Mouse (Mus musculus): ENCODE results near the gene Cfap70.

Gene Cfap70

DNA sequence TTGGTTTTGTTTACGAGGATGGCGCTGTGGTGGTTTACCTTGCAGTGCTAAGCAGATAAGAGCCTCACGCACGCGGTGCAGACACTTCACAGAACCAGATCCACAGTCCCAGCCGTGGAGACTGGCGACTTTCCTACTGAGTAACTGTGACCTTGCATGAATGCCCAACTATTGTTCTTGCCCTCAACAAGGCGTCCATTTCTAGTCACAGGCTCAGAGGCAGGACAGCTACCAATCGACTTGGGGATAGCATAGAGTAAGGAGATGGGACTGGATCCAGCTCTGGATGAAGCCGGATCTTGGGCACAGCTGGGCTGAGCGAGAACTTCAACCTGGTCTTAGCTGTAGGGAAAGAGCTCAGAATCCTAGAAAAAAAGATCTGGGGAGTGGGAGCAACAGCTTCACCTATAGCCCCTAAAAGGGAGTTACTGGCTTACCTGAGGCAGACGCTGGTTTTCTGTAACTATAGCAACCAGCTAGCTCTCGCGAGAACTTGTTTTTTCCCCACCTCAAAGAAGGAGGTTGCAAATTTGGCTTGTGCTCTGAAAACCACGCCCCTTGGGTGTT lies at the start of gene Cfap70:
Cfap70 (minus strand) TSS at position 462 of the 567 bp plus-strand sequence.
- ChIA-PET CTCF (interaction anchor here (0.5 to 1.6 kb wide), 10 partner anchors 58 to 757 kb away, joined by 3 to 8 read pairs (median 4); partner anchors contain the start of gene Mrps16 (in 2 of the 4)), POLR2A (interaction anchor here (0.5 to 2.0 kb wide), 48 partner anchors 8 to 601 kb away, joined by 3 to 18 read pairs (median 4); partner anchors contain the start of genes Anxa7 (in 3 of the 4), Adk (in 2 of the 4), Ap3m1 (in 2 of the 4) and Dnajc9 (in 2 of the 4))

- ChIA-PET CTCF (no interaction called here), POLR2A (no interaction called here)
Observed at GRCm38 (mm10) chr14:20499982-20500381, 48.0 kb upstream of the Cfap70 start.

DNA sequence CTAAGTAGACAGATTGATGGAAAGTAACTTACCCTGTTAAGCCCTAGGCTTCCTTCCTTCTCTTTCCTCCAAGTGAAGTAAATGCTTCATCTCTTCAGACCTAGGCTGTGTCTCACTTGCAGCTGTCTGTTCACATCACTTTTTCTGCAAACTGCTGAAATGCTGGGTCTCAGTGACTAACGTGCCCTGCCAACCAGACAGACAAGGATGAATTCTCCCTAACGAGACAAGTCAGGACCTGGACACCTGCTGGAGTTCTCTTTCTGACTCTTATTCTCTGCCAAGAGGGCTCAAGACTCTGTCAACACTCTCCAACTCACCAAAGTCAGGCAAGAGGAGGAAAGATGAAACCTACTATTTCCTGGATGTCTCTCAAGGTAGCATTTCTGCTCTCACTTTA lies 44.6 kb upstream of the Cfap70 start, which contains the start of gene Mss51:
Mss51 (minus strand) TSS at position 299 of the 400 bp plus-strand sequence.
- ChIA-PET CTCF (no interaction called here), POLR2A (interaction anchor here in 1 of 4 experiments (0.7 kb wide), 1 partner anchor 14 kb away, joined by 6 read pairs; no protein-coding TSS in a partner anchor)

- ChIA-PET CTCF (no interaction called here), POLR2A (interaction anchor here in 1 of 4 experiments (0.8 to 1.3 kb wide), 2 partner anchors 17 to 154 kb away, joined by 3 to 4 read pairs; no protein-coding TSS in a partner anchor)
Observed at GRCm38 (mm10) chr14:20486031-20486430, 34.0 kb upstream of the Cfap70 start.

DNA sequence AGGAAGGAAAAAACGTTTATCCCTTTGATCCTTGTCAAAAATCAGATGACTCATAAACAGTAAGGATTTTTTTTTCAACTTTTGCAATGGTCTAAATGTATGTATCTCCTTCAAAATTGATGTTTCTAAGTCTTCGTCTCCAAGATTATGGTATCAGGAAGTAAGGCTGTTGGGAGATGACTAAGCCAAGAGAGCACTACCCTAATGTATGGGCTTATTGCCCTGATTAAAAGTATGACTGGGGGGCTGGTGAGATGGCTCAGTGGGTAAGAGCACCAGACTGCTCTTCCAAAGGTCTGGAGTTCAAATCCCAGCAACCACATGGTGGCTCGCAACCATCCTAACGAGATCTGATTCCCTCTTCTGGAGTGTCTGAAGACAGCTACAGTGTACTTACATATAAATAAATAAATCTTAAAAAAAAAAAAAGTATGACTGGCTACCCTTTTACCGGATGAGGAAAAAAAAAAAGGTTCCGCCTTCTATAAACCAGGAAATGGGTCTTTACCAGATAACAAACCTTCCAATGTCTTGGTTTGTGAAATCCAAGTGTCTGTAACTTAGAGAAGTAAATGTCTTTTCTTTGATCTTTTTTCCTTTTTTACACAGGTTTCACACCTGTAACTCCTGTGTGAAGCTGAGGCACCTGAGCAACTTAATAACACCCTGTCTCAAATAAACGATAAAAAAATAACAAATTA lies 30.2 kb upstream of the Cfap70 start:
- CTCF ChIA-PET: interaction anchor here in 3 of 4 experiments (0.6 to 1.3 kb wide), 3 partner anchors 142 to 284 kb away, joined by 3 read pairs; no protein-coding TSS in a partner anchor

GRCm38 (mm10) chr14:20481211-20481610 lies 29.2 kb upstream of the Cfap70 start:
- ChIA-PET CTCF (interaction anchor here in 1 of 4 experiments (0.6 to 1.3 kb wide), 3 partner anchors 84 to 191 kb away, joined by 3 to 5 read pairs (median 3); no protein-coding TSS in a partner anchor), POLR2A (interaction anchor here in 3 of 4 experiments (0.6 to 5.4 kb wide), 20 partner anchors 20 to 572 kb away, joined by 3 to 50 read pairs (median 4); partner anchors contain the start of genes Cfap70 (in 2 of the 3), Ppp3cb (in 2 of the 3), Sec24c (in 2 of the 3) and Adk (in 1 of the 3))

More for the DNA sequence above, 30.2 kb upstream of the Cfap70 start:
- POLR2A ChIA-PET: interaction anchor here in 2 of 4 experiments (0.5 to 5.4 kb wide), 25 partner anchors 9 to 623 kb away, joined by 3 to 50 read pairs (median 3); partner anchors contain the start of genes Ppp3cb (in 2 of the 2), Cfap70 (in 1 of the 2), Mss51 (in 1 of the 2) and Sec24c (in 1 of the 2)

- ChIA-PET POLR2A (interaction anchor here (0.6 to 5.4 kb wide), 59 partner anchors 8 to 572 kb away, joined by 3 to 50 read pairs (median 5); partner anchors contain the start of genes Ppp3cb (in 3 of the 4), Sec24c (in 3 of the 4), Cfap70 (in 2 of the 4) and Adk (in 1 of the 4)), CTCF (interaction anchor here in 3 of 4 experiments (0.5 to 1.6 kb wide), 14 partner anchors 66 to 366 kb away, joined by 3 to 9 read pairs (median 3); partner anchors contain the start of genes Mrps16 (in 1 of the 3) and Ppp3cb (in 1 of the 3))
Observed at GRCm38 (mm10) chr14:20480195-20480579, 28.2 kb upstream of the Cfap70 start.

DNA sequence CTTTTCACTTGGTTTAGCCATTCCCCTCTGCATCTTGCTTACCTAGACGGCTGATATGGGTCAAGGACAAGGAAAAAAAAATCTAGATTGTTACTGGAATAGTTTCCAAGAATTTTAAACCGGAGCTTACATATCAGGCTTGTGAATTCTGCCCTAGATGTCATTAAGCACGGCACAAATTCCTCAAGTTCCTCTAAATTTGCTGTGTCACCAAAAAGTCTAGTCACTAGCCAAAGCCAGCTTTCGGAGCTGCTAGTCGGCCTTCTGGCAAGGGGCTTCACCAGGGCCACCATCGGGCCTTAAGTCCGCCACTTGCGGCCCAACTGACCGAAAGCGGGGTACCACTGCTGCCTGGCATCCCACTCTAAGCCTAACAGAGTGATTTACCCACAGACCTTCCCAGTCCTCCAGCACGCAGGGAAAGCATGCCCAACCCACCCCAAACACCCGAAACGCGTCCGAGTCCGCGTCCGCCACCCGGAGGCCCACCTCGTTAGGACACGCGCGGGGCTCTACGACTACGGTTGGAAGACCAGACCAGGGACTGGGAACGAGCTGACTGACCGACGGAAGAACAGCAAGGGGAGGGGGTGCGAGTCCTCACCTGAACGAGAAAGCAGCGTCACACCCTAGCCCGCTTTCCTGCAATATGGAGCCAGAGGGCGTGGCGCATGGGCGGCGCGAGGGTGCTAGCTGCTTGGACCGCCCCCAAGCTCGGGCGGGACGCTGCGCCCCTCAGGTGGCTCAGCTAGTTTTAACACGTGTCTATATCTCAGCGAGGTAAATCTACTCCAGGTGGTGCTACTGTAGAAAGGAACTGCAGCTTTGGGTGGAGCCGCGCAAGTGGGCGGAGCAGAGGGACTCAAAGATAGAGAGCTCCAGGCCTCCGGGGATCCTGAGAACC lies 27.5 kb upstream of the Cfap70 start, which contains the start of gene Anxa7:
Anxa7 (minus strand) TSS at position 843 of the 904 bp plus-strand sequence.
- POLR2A ChIA-PET: interaction anchor here in 3 of 4 experiments (0.6 to 5.4 kb wide), 67 partner anchors 8 to 573 kb away, joined by 3 to 50 read pairs (median 5); partner anchors contain the start of genes Cfap70 (in 3 of the 3), Ppp3cb (in 3 of the 3), Sec24c (in 3 of the 3) and Adk (in 1 of the 3)
- CTCF ChIA-PET: interaction anchor here in 3 of 4 experiments (0.6 to 1.6 kb wide), 13 partner anchors 67 to 365 kb away, joined by 3 to 6 read pairs (median 3); partner anchors contain the start of genes Mrps16 (in 1 of the 3) and Ppp3cb (in 1 of the 3)

DNA sequence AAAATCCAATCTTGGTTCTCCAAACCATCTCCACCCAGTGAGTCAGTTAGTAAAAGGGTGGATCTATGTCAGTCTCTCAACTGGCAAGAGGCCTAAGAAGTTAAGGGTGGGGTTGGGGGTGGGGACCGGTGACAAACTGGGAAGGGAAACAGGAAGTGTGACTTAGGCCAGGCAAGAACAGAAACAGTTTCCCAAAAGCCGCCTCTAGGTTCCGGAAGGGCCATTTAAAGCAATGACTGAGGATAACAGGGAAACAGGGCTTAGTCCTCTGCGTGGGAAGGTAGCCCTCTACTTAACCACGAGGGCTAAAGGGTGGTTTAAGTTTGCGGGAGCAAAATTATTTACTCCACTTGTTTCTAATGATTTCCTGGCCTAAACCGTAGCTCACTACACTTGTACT lies 26.8 kb upstream of the Cfap70 start:
- POLR2A ChIA-PET: interaction anchor here in 3 of 4 experiments (0.6 to 5.4 kb wide), 49 partner anchors 8 to 902 kb away, joined by 3 to 50 read pairs (median 5); partner anchors contain the start of genes Cfap70 (in 3 of the 3), Ppp3cb (in 2 of the 3), Sec24c (in 2 of the 3) and Dnajc9 (in 1 of the 3)
- CTCF ChIA-PET: interaction anchor here in 2 of 4 experiments (1.4 to 1.7 kb wide), 3 partner anchors 85 to 179 kb away, joined by 3 to 6 read pairs (median 3); no protein-coding TSS in a partner anchor

DNA sequence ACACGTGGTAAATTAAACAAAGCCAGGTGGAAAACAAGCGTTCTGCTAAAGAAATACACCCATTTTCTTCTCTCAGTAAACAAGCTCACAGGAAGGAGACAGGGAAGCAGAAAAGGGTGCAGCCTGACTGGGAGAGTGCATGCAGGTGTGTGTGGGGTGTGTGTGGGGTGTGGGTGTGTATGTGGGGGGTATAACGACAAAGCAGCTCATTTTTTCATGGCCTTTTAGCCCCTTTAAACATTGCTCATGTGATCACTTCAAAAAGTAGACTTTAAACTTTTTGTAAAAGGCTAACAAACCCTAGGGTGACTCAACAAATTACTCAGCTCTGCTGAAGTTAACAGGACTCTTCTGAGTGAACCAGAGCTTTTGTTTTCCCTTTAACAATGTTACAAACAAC lies 26.4 kb upstream of the Cfap70 start:
- CTCF ChIA-PET: interaction anchor here in 1 of 4 experiments (1.6 to 1.7 kb wide), 2 partner anchors 85 to 179 kb away, joined by 3 read pairs; no protein-coding TSS in a partner anchor
- POLR2A ChIA-PET: interaction anchor here (0.5 to 5.4 kb wide), 33 partner anchors 8 to 902 kb away, joined by 3 to 50 read pairs (median 5); partner anchors contain the start of genes Cfap70 (in 3 of the 4), Ppp3cb (in 2 of the 4), Ecd (in 1 of the 4) and Fam149b (in 1 of the 4)

DNA sequence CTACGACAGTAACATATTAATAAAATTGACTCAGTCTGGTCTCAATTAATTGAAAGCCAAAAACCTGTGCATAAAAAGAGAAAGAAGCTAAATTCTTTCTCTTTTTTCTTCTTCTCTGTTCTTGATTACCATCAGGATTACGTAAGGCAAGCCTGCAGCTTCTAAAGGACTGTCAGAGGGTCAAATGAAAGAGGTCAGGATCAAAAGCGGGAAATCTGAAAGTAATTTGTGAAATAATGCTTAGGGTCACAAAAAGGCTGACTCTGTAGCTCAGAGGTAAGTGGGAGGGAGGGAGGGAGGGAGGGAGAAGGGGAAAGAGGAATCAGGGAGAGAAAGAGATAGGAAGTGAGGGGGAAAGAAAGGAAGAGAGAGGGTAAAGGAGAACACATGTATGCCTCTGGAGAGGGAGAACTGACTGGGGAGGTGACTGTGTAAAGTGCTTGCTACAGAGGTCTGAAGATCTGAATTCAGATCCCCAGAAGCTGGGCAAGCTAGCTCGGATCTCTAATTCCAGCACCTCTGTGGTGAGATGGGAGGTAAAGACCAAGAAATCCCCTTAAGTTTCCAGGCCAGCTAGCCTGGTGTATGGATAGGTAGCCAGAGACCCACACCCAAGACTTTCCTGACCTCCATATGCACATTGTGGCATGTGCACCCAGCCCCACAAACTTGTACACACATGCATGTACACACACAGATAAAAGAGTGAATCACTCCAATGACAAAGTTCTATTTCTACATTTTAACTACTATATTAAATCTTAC lies 25.4 kb upstream of the Cfap70 start:
- CTCF ChIA-PET: interaction anchor here in 2 of 4 experiments (0.6 to 1.7 kb wide), 3 partner anchors 77 to 210 kb away, joined by 3 to 6 read pairs (median 4); no protein-coding TSS in a partner anchor
- POLR2A ChIA-PET: interaction anchor here (0.6 to 5.4 kb wide), 33 partner anchors 7 to 575 kb away, joined by 3 to 50 read pairs (median 4); partner anchors contain the start of genes Ppp3cb (in 4 of the 4), Cfap70 (in 3 of the 4) and Mrps16 (in 1 of the 4)

GRCm38 (mm10) chr14:20460216-20460615 lies 8.2 kb upstream of the Cfap70 start:
- ChIA-PET POLR2A (interaction anchor here in 2 of 4 experiments (1.1 to 3.1 kb wide), 5 partner anchors 8 to 19 kb away, joined by 3 to 10 read pairs (median 4); partner anchors contain the start of genes Cfap70 (in 2 of the 2) and Anxa7 (in 1 of the 2)), CTCF (no interaction called here)

DNA sequence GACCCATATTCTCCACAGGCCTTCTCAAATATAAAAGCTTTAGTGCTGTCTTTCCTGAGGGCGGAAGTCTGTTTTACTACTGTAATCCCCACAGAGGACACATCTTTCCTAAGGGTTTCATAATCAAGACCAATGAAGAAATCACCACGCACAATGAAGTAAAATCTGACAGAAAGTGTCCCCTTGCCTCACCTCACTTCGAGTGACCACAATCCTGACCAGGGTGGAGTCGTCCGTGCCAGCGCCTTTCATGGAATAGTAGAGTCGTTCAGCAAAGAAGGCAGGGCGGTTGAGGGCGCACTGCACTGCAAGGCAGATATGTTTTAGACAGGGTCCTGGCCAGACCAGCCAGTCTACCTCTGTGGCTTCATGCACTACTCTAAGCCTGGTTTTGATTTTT lies 6.4 kb upstream of the Cfap70 start:
- CTCF ChIA-PET: interaction anchor here in 1 of 4 experiments (0.6 kb wide), 2 partner anchors 58 to 70 kb away, joined by 4 to 7 read pairs; no protein-coding TSS in a partner anchor
- POLR2A ChIA-PET: interaction anchor here in 2 of 4 experiments (0.7 to 3.1 kb wide), 4 partner anchors 21 to 215 kb away, joined by 3 to 10 read pairs (median 4); partner anchors contain the start of genes Anxa7 (in 1 of the 2) and Ppp3cb (in 1 of the 2)

DNA sequence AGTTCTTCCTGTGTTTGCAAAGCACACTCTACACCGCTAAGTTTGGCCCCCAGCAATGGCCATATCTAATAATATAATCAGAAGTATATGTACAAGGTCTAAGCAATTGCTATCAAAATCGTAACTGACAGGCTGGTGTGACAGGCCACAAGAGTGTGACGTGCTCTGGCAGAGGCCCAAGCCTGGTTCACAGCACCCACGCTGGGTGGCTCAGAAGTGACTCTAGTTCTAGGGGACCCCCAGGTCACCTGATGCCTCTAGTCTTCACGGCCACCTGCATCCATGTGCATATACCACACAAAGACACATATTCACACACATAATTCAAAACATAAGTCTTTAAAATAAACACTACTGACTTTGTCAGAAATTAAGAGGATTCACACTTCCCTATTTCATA lies 903 bp upstream of the Cfap70 start:
- POLR2A ChIA-PET: interaction anchor here in 2 of 4 experiments (1.0 to 2.0 kb wide), 11 partner anchors 8 to 337 kb away, joined by 3 to 18 read pairs (median 6); partner anchors contain the start of genes Anxa7 (in 1 of the 2), Ppp3cb (in 1 of the 2) and Sec24c (in 1 of the 2)
- CTCF ChIA-PET: interaction anchor here in 1 of 4 experiments (0.6 kb wide), 1 partner anchor 161 kb away, joined by 4 read pairs; no protein-coding TSS in a partner anchor

GRCm38 (mm10) chr14:20451302-20451701 lies 724 bp downstream of the Cfap70 start:
- CTCF ChIA-PET: interaction anchor here in 2 of 4 experiments (1.1 to 1.6 kb wide), 5 partner anchors 57 to 353 kb away, joined by 3 to 8 read pairs (median 5); partner anchors contain the start of gene Mrps16 (in 1 of the 2)
- POLR2A ChIA-PET: interaction anchor here in 3 of 4 experiments (0.5 to 2.0 kb wide), 33 partner anchors 9 to 601 kb away, joined by 3 to 18 read pairs (median 4); partner anchors contain the start of genes Anxa7 (in 3 of the 3), Dnajc9 (in 2 of the 3), Ppp3cb (in 2 of the 3) and Adk (in 1 of the 3)
